Mouse (Mus musculus): ENCODE data around the gene Ccnl1. TPM values are rescaled to one million over a fixed set of nuclear protein-coding genes. Genes with fewer than 3 reads are reported as not detected.

Ccnl1 gene
- polyA plus RNA-seq, 1 experiment from 2014 or later, result 105 TPM

GRCm38 (mm10) chr3:65931542-65931941 is 26.5 kb downstream of the Ccnl1 start:
- no peak overlapping the region for H3K4me3 ChIP-seq (ENCODE audit: low read depth, low read length)
- no peak overlapping the region for H3K9ac ChIP-seq (ENCODE audit: low read depth, low read length)
- ATAC-seq (ENCODE audit: low read depth), result no peak
- no peak for DNase-seq (ENCODE audit: low spot score)
- H3K9me3 ChIP-seq (ENCODE audit: control insufficient read depth, low read length), result no peaks in the 10 kb centered on the region
- whole genome bisulfite sequencing, result 77% methylated on average over 7 of the region's 7 CpGs
- H3K27me3 ChIP-seq (replicated peaks; ENCODE audit: control insufficient read depth, insufficient read depth, low read length), result no peaks in the 10 kb centered on the region
- H3K4me2 ChIP-seq (ENCODE audit: low read depth, low read length), result no peak overlapping the region
- peaks cover 20% of the 10 kb centered on the region for H3K4me1 ChIP-seq (ENCODE audit: control insufficient read depth, insufficient read depth, low read length)
- H3K27ac ChIP-seq (replicated peaks; ENCODE audit: low read depth, low read length), result no peak overlapping the region
- H3K36me3 ChIP-seq (ENCODE audit: control insufficient read depth, insufficient read depth, low read length), result no peaks in the 10 kb centered on the region

GRCm38 (mm10) chr3:65930636-65931035 is 27.4 kb downstream of the Ccnl1 start:
- H3K27me3 ChIP-seq (replicated peaks; ENCODE audit: control insufficient read depth, insufficient read depth, low read length), result no peaks in the 10 kb centered on the region
- ATAC-seq (ENCODE audit: low read depth) (no peak), DNase-seq (ENCODE audit: low spot score) (no peak)
- H3K9ac ChIP-seq (ENCODE audit: low read depth, low read length), result no peak overlapping the region
- H3K36me3 ChIP-seq (ENCODE audit: control insufficient read depth, insufficient read depth, low read length), result no peaks in the 10 kb centered on the region
- H3K9me3 ChIP-seq (ENCODE audit: control insufficient read depth, low read length), result no peaks in the 10 kb centered on the region
- WGBS, result 50% methylated on average over 8 of the region's 8 CpGs
- H3K4me2 ChIP-seq (ENCODE audit: low read depth, low read length), result peak overlapping the region; percentile 53; the same call in 1 of the 2 replicates
- no peak overlapping the region for H3K4me3 ChIP-seq (ENCODE audit: low read depth, low read length)
- H3K4me1 ChIP-seq (ENCODE audit: control insufficient read depth, insufficient read depth, low read length), result peaks cover 20% of the 10 kb centered on the region
- no peak overlapping the region for H3K27ac ChIP-seq (replicated peaks; ENCODE audit: low read depth, low read length)

GRCm38 (mm10) chr3:65929821-65930633 is 28.0 kb downstream of the Ccnl1 start:
- DNase-seq (ENCODE audit: low spot score), result peak; percentile 84
- Histone ChIP-seq H3K9me3 (ENCODE audit: control insufficient read depth, low read length) (no peaks in the 10 kb centered on the region), H3K36me3 (ENCODE audit: control insufficient read depth, insufficient read depth, low read length) (no peaks in the 10 kb centered on the region), H3K27me3 (replicated peaks; ENCODE audit: control insufficient read depth, insufficient read depth, low read length) (no peaks in the 10 kb centered on the region), H3K4me3 (ENCODE audit: low read depth, low read length) (peak overlapping the region; percentile 15; the same call in 1 of the 2 replicates), H3K4me2 (ENCODE audit: low read depth, low read length) (peak overlapping the region; percentile 53), H3K4me1 (ENCODE audit: control insufficient read depth, insufficient read depth, low read length) (peaks cover 20% of the 10 kb centered on the region), H3K9ac (ENCODE audit: low read depth, low read length) (peak overlapping the region; percentile 32), H3K27ac (replicated peaks; ENCODE audit: low read depth, low read length) (no peak overlapping the region)
- peak; percentile 48 for ATAC-seq (ENCODE audit: low read depth)
- WGBS, result 21% methylated on average over 20 of the region's 20 CpGs

GRCm38 (mm10) chr3:65929304-65929783 is 28.7 kb downstream of the Ccnl1 start:
- Histone ChIP-seq H3K4me3 (ENCODE audit: low read depth, low read length) (peak overlapping the region; percentile 15), H3K27ac (replicated peaks; ENCODE audit: low read depth, low read length) (no peak overlapping the region), H3K36me3 (ENCODE audit: control insufficient read depth, insufficient read depth, low read length) (no peaks in the 10 kb centered on the region), H3K4me1 (ENCODE audit: control insufficient read depth, insufficient read depth, low read length) (peaks cover 20% of the 10 kb centered on the region), H3K4me2 (ENCODE audit: low read depth, low read length) (peak overlapping the region; percentile 53), H3K9me3 (ENCODE audit: control insufficient read depth, low read length) (no peaks in the 10 kb centered on the region), H3K9ac (ENCODE audit: low read depth, low read length) (peak overlapping the region; percentile 32), H3K27me3 (replicated peaks; ENCODE audit: control insufficient read depth, insufficient read depth, low read length) (no peaks in the 10 kb centered on the region)
- 4% methylated on average over 10 of the region's 10 CpGs for WGBS
- DNase-seq (ENCODE audit: low spot score) (peak; percentile 92), ATAC-seq (ENCODE audit: low read depth) (peak; percentile 87)

GRCm38 (mm10) chr3:65928614-65929272 is 29.3 kb downstream of the Ccnl1 start:
- no peak overlapping the region for H3K9ac ChIP-seq (ENCODE audit: low read depth, low read length)
- H3K27me3 ChIP-seq (replicated peaks; ENCODE audit: control insufficient read depth, insufficient read depth, low read length), result no peaks in the 10 kb centered on the region
- no peak overlapping the region for H3K27ac ChIP-seq (replicated peaks; ENCODE audit: low read depth, low read length)
- WGBS, result 51% methylated on average over 4 of the region's 4 CpGs
- H3K4me1 ChIP-seq (ENCODE audit: control insufficient read depth, insufficient read depth, low read length), result peaks cover 20% of the 10 kb centered on the region
- H3K9me3 ChIP-seq (ENCODE audit: control insufficient read depth, low read length), result no peaks in the 10 kb centered on the region
- H3K4me2 ChIP-seq (ENCODE audit: low read depth, low read length), result peak overlapping the region; percentile 53
- ATAC-seq (ENCODE audit: low read depth), result no peak
- H3K4me3 ChIP-seq (ENCODE audit: low read depth, low read length), result 0 out of 2 replicates have a peak overlapping the region, but pooled peaks have one; percentile 15
- no peaks in the 10 kb centered on the region for H3K36me3 ChIP-seq (ENCODE audit: control insufficient read depth, insufficient read depth, low read length)
- no peak for DNase-seq (ENCODE audit: low spot score)

GRCm38 (mm10) chr3:65927685-65928084 is 30.4 kb downstream of the Ccnl1 start:
- H3K9ac ChIP-seq (ENCODE audit: low read depth, low read length), result no peak overlapping the region; the same call in 1 of the 2 replicates
- 0 out of 2 replicates have a peak overlapping the region, but pooled peaks have one; percentile 23 for H3K4me2 ChIP-seq (ENCODE audit: low read depth, low read length)
- ATAC-seq (ENCODE audit: low read depth) (no peak), DNase-seq (ENCODE audit: low spot score) (peak; percentile 84)
- no peaks in the 10 kb centered on the region for H3K9me3 ChIP-seq (ENCODE audit: control insufficient read depth, low read length)
- H3K27ac ChIP-seq (replicated peaks; ENCODE audit: low read depth, low read length), result no peak overlapping the region; the same call in 1 of the 2 replicates
- H3K36me3 ChIP-seq (ENCODE audit: control insufficient read depth, insufficient read depth, low read length), result no peaks in the 10 kb centered on the region
- H3K27me3 ChIP-seq (replicated peaks; ENCODE audit: control insufficient read depth, insufficient read depth, low read length), result no peaks in the 10 kb centered on the region
- peaks cover 20% of the 10 kb centered on the region for H3K4me1 ChIP-seq (ENCODE audit: control insufficient read depth, insufficient read depth, low read length)
- no peak overlapping the region for H3K4me3 ChIP-seq (ENCODE audit: low read depth, low read length)
- WGBS, result 52% methylated on average over 7 of the region's 7 CpGs

- ATAC-seq (ENCODE audit: low read depth), result no peak
- Histone ChIP-seq H3K4me3 (ENCODE audit: low read depth, low read length) (no peak overlapping the region), H3K36me3 (ENCODE audit: control insufficient read depth, insufficient read depth, low read length) (no peaks in the 10 kb centered on the region), H3K9ac (ENCODE audit: low read depth, low read length) (no peak overlapping the region; the same call in 1 of the 2 replicates), H3K9me3 (ENCODE audit: control insufficient read depth, low read length) (no peaks in the 10 kb centered on the region), H3K4me2 (ENCODE audit: low read depth, low read length) (0 out of 2 replicates have a peak overlapping the region, but pooled peaks have one; percentile 23), H3K27ac (replicated peaks; ENCODE audit: low read depth, low read length) (no peak overlapping the region; the same call in 1 of the 2 replicates), H3K27me3 (replicated peaks; ENCODE audit: control insufficient read depth, insufficient read depth, low read length) (no peaks in the 10 kb centered on the region), H3K4me1 (ENCODE audit: control insufficient read depth, insufficient read depth, low read length) (peaks cover 20% of the 10 kb centered on the region)
- no peak for DNase-seq (ENCODE audit: low spot score)
- WGBS, result 80% methylated on average over 4 of the region's 4 CpGs
These were observed 30.9 kb downstream of the Ccnl1 start for GRCm38 (mm10) chr3:65927101-65927501.

GRCm38 (mm10) chr3:65926426-65926825 is 31.6 kb downstream of the Ccnl1 start:
- Histone ChIP-seq H3K4me2 (ENCODE audit: low read depth, low read length) (no peak overlapping the region), H3K9ac (ENCODE audit: low read depth, low read length) (no peak overlapping the region), H3K27me3 (replicated peaks; ENCODE audit: control insufficient read depth, insufficient read depth, low read length) (no peaks in the 10 kb centered on the region), H3K36me3 (ENCODE audit: control insufficient read depth, insufficient read depth, low read length) (no peaks in the 10 kb centered on the region), H3K27ac (replicated peaks; ENCODE audit: low read depth, low read length) (no peak overlapping the region), H3K9me3 (ENCODE audit: control insufficient read depth, low read length) (no peaks in the 10 kb centered on the region), H3K4me3 (ENCODE audit: low read depth, low read length) (no peak overlapping the region), H3K4me1 (ENCODE audit: control insufficient read depth, insufficient read depth, low read length) (peaks cover 20% of the 10 kb centered on the region)
- ATAC-seq (ENCODE audit: low read depth), result no peak
- DNase-seq (ENCODE audit: low spot score), result no peak
- WGBS, result 87% methylated on average over 5 of the region's 5 CpGs
